Mouse (Mus musculus) kidney, embryonic 15.5 days (tissue): ENCODE results near the gene Cwc27. TPM values are rescaled to one million over a fixed set of nuclear protein-coding genes. Genes with fewer than 3 reads are reported as not detected.

Experiments used
- ATAC-seq: fragments of 200-750 bp; cut with Nextera tagmentation; replicated peaks from 2 replicates; pipeline ENCODE4 v1.8.0; 2017; ENCODE audit warnings: moderate TSS enrichment; ENCODE audit not compliant: low FRiP score
- H3K27ac ChIP-seq: fragments of 300-500 bp; sonication (generic); 2 replicates; pipeline ENCODE4 v1.5.1; 2015; ENCODE audit warnings: mild to moderate bottlenecking, inconsistent platforms
- H3K27me3 ChIP-seq: fragments of 300-500 bp; sonication (generic); 2 replicates; pipeline ENCODE4 v1.6.1; 2015; ENCODE audit warnings: inconsistent platforms
- H3K36me3 ChIP-seq: fragments of 300-500 bp; sonication (generic); 2 replicates; pipeline ENCODE4 v1.6.1; 2015; ENCODE audit warnings: inconsistent platforms
- H3K4me1 ChIP-seq: fragments of 300-500 bp; sonication (generic); 2 replicates; pipeline ENCODE4 v1.6.1; 2015; ENCODE audit warnings: inconsistent platforms
- H3K4me2 ChIP-seq: fragments of 300-500 bp; sonication (generic); 2 replicates; pipeline ENCODE4 v1.6.1; 2015; ENCODE audit warnings: moderate library complexity, mild to moderate bottlenecking, inconsistent platforms
- H3K4me3 ChIP-seq: fragments of 300-500 bp; sonication (generic); replicated peaks from 2 replicates; pipeline ENCODE4 v1.5.1; 2015; ENCODE audit warnings: mild to moderate bottlenecking, inconsistent platforms
- H3K9ac ChIP-seq: fragments of 300-500 bp; sonication (generic); 2 replicates; pipeline ENCODE4 v1.6.1; 2015; ENCODE audit warnings: mild to moderate bottlenecking, inconsistent platforms
- H3K9me3 ChIP-seq: fragments of 300-500 bp; sonication (generic); replicated peaks from 2 replicates; pipeline ENCODE4 v1.6.1; 2016; ENCODE audit warnings: inconsistent platforms
- WGBS: fragments of 180-500 bp; shearing (Covaris S2); methylation state at CpG from one replicate; pipeline ENCODE4 v1.1.7; 2015; ENCODE audit warnings: mixed read lengths; 5-methylcytosine and 5-hydroxymethylcytosine counted together
- polyA plus RNA-seq: library from polyadenylated mRNA; unstranded; fragments of >200 nt; fragmentation: Nextera tagmentation; extraction: Ambion mirVana; gene quantifications from 2 replicates; pipeline ENCODE4 v1.2.1, GENCODE M21; 2015

Cwc27 gene
- polyA plus RNA-seq, 1 experiment from 2014 or later: 31.7 TPM

GRCm38 (mm10) chr13:104660042-104660680, 156.8 kb downstream of the Cwc27 start:
- Histone ChIP-seq H3K4me3 (no peak overlapping the region), H3K9ac (no peak overlapping the region), H3K4me1 (no peaks in the 10 kb centered on the region), H3K4me2 (no peak overlapping the region), H3K27ac (no peak overlapping the region), H3K27me3 (no peaks in the 10 kb centered on the region), H3K36me3 (peaks cover 22% of the 10 kb centered on the region), H3K9me3 (no peaks in the 10 kb centered on the region)
- 90% methylated on average over 7 of the region's 7 CpGs for WGBS
- ATAC-seq: no peak

- H3K36me3 ChIP-seq: peaks cover 22% of the 10 kb centered on the region
- H3K4me3 ChIP-seq: no peak overlapping the region
- no peaks in the 10 kb centered on the region for H3K27me3 ChIP-seq
- 0 out of 2 replicates have a peak overlapping the region, but pooled peaks have one; percentile 9 for H3K27ac ChIP-seq
- H3K4me2 ChIP-seq: no peak overlapping the region
- no peak for ATAC-seq
- WGBS: 77% methylated on average over 5 of the region's 5 CpGs
- H3K9ac ChIP-seq: no peak overlapping the region
- no peaks in the 10 kb centered on the region for H3K9me3 ChIP-seq
- H3K4me1 ChIP-seq: no peaks in the 10 kb centered on the region
These were observed 160.2 kb downstream of the Cwc27 start for GRCm38 (mm10) chr13:104656666-104657272.

GRCm38 (mm10) chr13:104655137-104655536, 161.8 kb downstream of the Cwc27 start:
- no peak overlapping the region for H3K9ac ChIP-seq
- 48% methylated on average over 3 of the region's 3 CpGs for WGBS
- no peak for ATAC-seq
- H3K27ac ChIP-seq: no peak overlapping the region
- no peaks in the 10 kb centered on the region for H3K9me3 ChIP-seq
- H3K4me3 ChIP-seq: no peak overlapping the region
- no peak overlapping the region for H3K4me2 ChIP-seq
- peaks cover 14% of the 10 kb centered on the region for H3K36me3 ChIP-seq
- no peaks in the 10 kb centered on the region for H3K27me3 ChIP-seq
- no peaks in the 10 kb centered on the region for H3K4me1 ChIP-seq

GRCm38 (mm10) chr13:104651763-104652162, 165.2 kb downstream of the Cwc27 start:
- Histone ChIP-seq H3K27me3 (no peaks in the 10 kb centered on the region), H3K9me3 (no peaks in the 10 kb centered on the region), H3K4me2 (no peak overlapping the region), H3K36me3 (peaks cover 9% of the 10 kb centered on the region), H3K9ac (no peak overlapping the region), H3K27ac (no peak overlapping the region), H3K4me1 (no peaks in the 10 kb centered on the region), H3K4me3 (no peak overlapping the region)
- WGBS: 82% methylated on average over 2 of the region's 2 CpGs
- no peak for ATAC-seq

GRCm38 (mm10) chr13:104650654-104651053, 166.3 kb downstream of the Cwc27 start:
- Histone ChIP-seq H3K36me3 (no peaks in the 10 kb centered on the region), H3K27me3 (no peaks in the 10 kb centered on the region), H3K4me1 (no peaks in the 10 kb centered on the region), H3K4me2 (no peak overlapping the region), H3K9me3 (no peaks in the 10 kb centered on the region), H3K9ac (no peak overlapping the region), H3K4me3 (no peak overlapping the region), H3K27ac (no peak overlapping the region)
- no peak for ATAC-seq
- WGBS: 74% methylated on average over 2 of the region's 2 CpGs

- ATAC-seq: no peak
These were observed 166.8 kb downstream of the Cwc27 start for GRCm38 (mm10) chr13:104650145-104650544.

GRCm38 (mm10) chr13:104645778-104646425, 171.0 kb downstream of the Cwc27 start:
- Histone ChIP-seq H3K9me3 (no peaks in the 10 kb centered on the region), H3K4me1 (0 out of 2 replicates have a peak, but pooled peaks cover 3% of the 10 kb centered on the region), H3K4me2 (no peak overlapping the region), H3K27me3 (no peaks in the 10 kb centered on the region), H3K27ac (no peak overlapping the region), H3K4me3 (no peak overlapping the region), H3K36me3 (no peaks in the 10 kb centered on the region), H3K9ac (no peak overlapping the region)
- ATAC-seq: no peak
- 83% methylated on average over 6 of the region's 6 CpGs for WGBS

More at GRCm38 (mm10) chr13:104650145-104650544, 166.8 kb downstream of the Cwc27 start:
- no peak overlapping the region for H3K4me2 ChIP-seq
- H3K27ac ChIP-seq: no peak overlapping the region
- H3K9me3 ChIP-seq: no peaks in the 10 kb centered on the region
- H3K9ac ChIP-seq: no peak overlapping the region
- WGBS: 80% methylated on average over 5 of the region's 5 CpGs
- no peak overlapping the region for H3K4me3 ChIP-seq
- no peaks in the 10 kb centered on the region for H3K36me3 ChIP-seq
- H3K27me3 ChIP-seq: no peaks in the 10 kb centered on the region
- H3K4me1 ChIP-seq: no peaks in the 10 kb centered on the region

- WGBS: 94% methylated on average over 1 of the region's 1 CpGs
- H3K4me1 ChIP-seq: peaks cover 8% of the 10 kb centered on the region; the same call in 1 of the 2 replicates
These were observed 172.8 kb downstream of the Cwc27 start for GRCm38 (mm10) chr13:104644185-104644584.

GRCm38 (mm10) chr13:104640694-104641454, 176.1 kb downstream of the Cwc27 start:
- H3K27me3 ChIP-seq: no peaks in the 10 kb centered on the region
- peaks cover 8% of the 10 kb centered on the region; the same call in 1 of the 2 replicates for H3K4me1 ChIP-seq
- H3K4me3 ChIP-seq: no peak overlapping the region
- ATAC-seq: peak; percentile 94
- H3K27ac ChIP-seq: peak overlapping the region; percentile 84
- no peaks in the 10 kb centered on the region for H3K9me3 ChIP-seq
- H3K36me3 ChIP-seq: peaks cover 4% of the 10 kb centered on the region; the same call in 1 of the 2 replicates
- H3K9ac ChIP-seq: no peak overlapping the region
- no peak overlapping the region for H3K4me2 ChIP-seq
- 60% methylated on average over 5 of the region's 5 CpGs for WGBS

More at GRCm38 (mm10) chr13:104644185-104644584, 172.8 kb downstream of the Cwc27 start:
- Histone ChIP-seq H3K27me3 (no peaks in the 10 kb centered on the region), H3K36me3 (peaks cover 2% of the 10 kb centered on the region; the same call in 1 of the 2 replicates), H3K9ac (no peak overlapping the region), H3K4me3 (no peak overlapping the region), H3K9me3 (no peaks in the 10 kb centered on the region), H3K27ac (no peak overlapping the region), H3K4me2 (no peak overlapping the region)
- ATAC-seq: no peak

GRCm38 (mm10) chr13:104638988-104639387, 178.0 kb downstream of the Cwc27 start:
- WGBS: 75% methylated on average over 3 of the region's 3 CpGs
- no peak overlapping the region for H3K9ac ChIP-seq
- H3K27me3 ChIP-seq: no peaks in the 10 kb centered on the region
- ATAC-seq: no peak
- peak overlapping the region; percentile 64; the same call in 1 of the 2 replicates for H3K27ac ChIP-seq
- H3K4me3 ChIP-seq: no peak overlapping the region
- H3K9me3 ChIP-seq: no peaks in the 10 kb centered on the region
- H3K36me3 ChIP-seq: peaks cover 4% of the 10 kb centered on the region; the same call in 1 of the 2 replicates
- H3K4me1 ChIP-seq: peaks cover 8% of the 10 kb centered on the region; the same call in 1 of the 2 replicates
- H3K4me2 ChIP-seq: no peak overlapping the region

GRCm38 (mm10) chr13:104635965-104636462, 180.9 kb downstream of the Cwc27 start:
- Histone ChIP-seq H3K9me3 (no peaks in the 10 kb centered on the region), H3K9ac (no peak overlapping the region), H3K4me2 (no peak overlapping the region), H3K4me1 (peaks cover 17% of the 10 kb centered on the region; the same call in 1 of the 2 replicates), H3K27ac (peak overlapping the region; percentile 63), H3K4me3 (no peak overlapping the region), H3K36me3 (peaks cover 4% of the 10 kb centered on the region; the same call in 1 of the 2 replicates), H3K27me3 (no peaks in the 10 kb centered on the region)
- ATAC-seq: peak; percentile 75
- 53% methylated on average over 6 of the region's 6 CpGs for WGBS
